Mouse (Mus musculus) E14TG2a.4 (cell line): ENCODE data around the gene Stox1.

ENCODE experiments used
- H3K27me3 ChIP-seq: 2 replicates; pipeline ENCODE4 v1.6.1; 2014; ENCODE audit warnings: low read length, control low read depth; ENCODE audit not compliant: insufficient read depth
- H3K36me3 ChIP-seq: 2 replicates; pipeline ENCODE4 v1.6.1; 2014; ENCODE audit warnings: low read length, control low read depth; ENCODE audit not compliant: insufficient read depth
- H3K4me1 ChIP-seq: replicated peaks from 2 replicates; pipeline ENCODE4 v1.6.1; 2014; ENCODE audit warnings: low read depth, low read length, control low read depth
- H3K4me3 ChIP-seq: replicated peaks from 2 replicates; pipeline ENCODE4 v1.5.1; 2014; ENCODE audit warnings: mild to moderate bottlenecking, low read length
- H3K9me3 ChIP-seq: 2 replicates; pipeline ENCODE4 v1.6.1; 2014; ENCODE audit warnings: low read length, control low read depth
- CTCF ChIP-seq: conservative IDR thresholded peaks from 2 replicates; pipeline ENCODE4 v1.5.1; 2014; ENCODE audit warnings: low read length
- NANOG ChIP-seq: IDR thresholded peaks from 2 replicates; pipeline ENCODE4 v1.6.1; 2014; ENCODE audit warnings: borderline replicate concordance, low read length, mixed read lengths
- POU5F1 ChIP-seq: IDR thresholded peaks from 2 replicates; pipeline ENCODE4 v1.6.1; 2014; ENCODE audit warnings: low read length, borderline replicate concordance

Gene Stox1

GRCm38 (mm10) chr10:62676196-62676595, 49.7 kb downstream of the Stox1 start:
- peaks cover 12% of the 10 kb centered on the region for H3K27me3 ChIP-seq
- no peaks in the 10 kb centered on the region for H3K36me3 ChIP-seq
- TF ChIP-seq POU5F1: no peak
- no peak for TF ChIP-seq CTCF
- no peak for TF ChIP-seq NANOG
- no peak overlapping the region for H3K4me3 ChIP-seq
- peaks cover 6% of the 10 kb centered on the region; the same call in 1 of the 2 replicates for H3K4me1 ChIP-seq
- H3K9me3 ChIP-seq: peaks cover 4% of the 10 kb centered on the region

- Histone ChIP-seq H3K9me3 (no peaks in the 10 kb centered on the region), H3K4me3 (no peak overlapping the region), H3K36me3 (no peaks in the 10 kb centered on the region), H3K27me3 (peaks cover 21% of the 10 kb centered on the region), H3K4me1 (peaks cover 9% of the 10 kb centered on the region; the same call in 1 of the 2 replicates)
- TF ChIP-seq CTCF: no peak
- no peak for TF ChIP-seq POU5F1
Measured at GRCm38 (mm10) chr10:62672359-62672758, 53.6 kb downstream of the Stox1 start.

- Histone ChIP-seq H3K9me3 (no peaks in the 10 kb centered on the region), H3K27me3 (peaks cover 34% of the 10 kb centered on the region), H3K4me1 (peaks cover 24% of the 10 kb centered on the region), H3K4me3 (no peak overlapping the region), H3K36me3 (no peaks in the 10 kb centered on the region)
- TF ChIP-seq NANOG: no peak
- no peak for TF ChIP-seq POU5F1
- TF ChIP-seq CTCF: no peak
Measured at GRCm38 (mm10) chr10:62669245-62669644, 56.7 kb downstream of the Stox1 start.

GRCm38 (mm10) chr10:62668463-62668862, 57.5 kb downstream of the Stox1 start:
- peaks cover 40% of the 10 kb centered on the region for H3K27me3 ChIP-seq
- TF ChIP-seq NANOG: no peak
- no peak for TF ChIP-seq POU5F1
- TF ChIP-seq CTCF: no peak
- peaks cover 31% of the 10 kb centered on the region for H3K4me1 ChIP-seq
- no peak overlapping the region for H3K4me3 ChIP-seq
- H3K9me3 ChIP-seq: no peaks in the 10 kb centered on the region
- H3K36me3 ChIP-seq: no peaks in the 10 kb centered on the region

- H3K9me3 ChIP-seq: no peaks in the 10 kb centered on the region
- peaks cover 32% of the 10 kb centered on the region for H3K4me1 ChIP-seq
- H3K36me3 ChIP-seq: no peaks in the 10 kb centered on the region
- no peak for TF ChIP-seq NANOG
- H3K4me3 ChIP-seq: no peak overlapping the region
- peaks cover 40% of the 10 kb centered on the region for H3K27me3 ChIP-seq
Measured at GRCm38 (mm10) chr10:62668043-62668442, 57.9 kb downstream of the Stox1 start.

GRCm38 (mm10) chr10:62664963-62665590, 60.9 kb downstream of the Stox1 start:
- TF ChIP-seq NANOG: no peak
- no peak for TF ChIP-seq CTCF
- no peak for TF ChIP-seq POU5F1
- H3K27me3 ChIP-seq: peaks cover 36% of the 10 kb centered on the region
- H3K36me3 ChIP-seq: no peaks in the 10 kb centered on the region
- peaks cover 49% of the 10 kb centered on the region for H3K4me1 ChIP-seq
- no peaks in the 10 kb centered on the region for H3K9me3 ChIP-seq
- H3K4me3 ChIP-seq: peak overlapping the region; percentile 60

GRCm38 (mm10) chr10:62664171-62664570, 61.8 kb downstream of the Stox1 start:
- H3K9me3 ChIP-seq: no peaks in the 10 kb centered on the region
- peaks cover 31% of the 10 kb centered on the region for H3K27me3 ChIP-seq
- peaks cover 53% of the 10 kb centered on the region for H3K4me1 ChIP-seq
- no peak for TF ChIP-seq NANOG
- TF ChIP-seq CTCF: no peak
- H3K36me3 ChIP-seq: no peaks in the 10 kb centered on the region
- H3K4me3 ChIP-seq: no peak overlapping the region

- H3K9me3 ChIP-seq: no peaks in the 10 kb centered on the region
- peaks cover 37% of the 10 kb centered on the region for H3K4me1 ChIP-seq
- H3K4me3 ChIP-seq: no peak overlapping the region
- H3K27me3 ChIP-seq: no peaks in the 10 kb centered on the region
- TF ChIP-seq CTCF (no peak), NANOG (no peak), POU5F1 (no peak)
- no peaks in the 10 kb centered on the region for H3K36me3 ChIP-seq
Measured at GRCm38 (mm10) chr10:62656711-62657110, 69.2 kb downstream of the Stox1 start.

GRCm38 (mm10) chr10:62651961-62652360, 74.0 kb downstream of the Stox1 start:
- Histone ChIP-seq H3K9me3 (no peaks in the 10 kb centered on the region), H3K4me1 (peaks cover 19% of the 10 kb centered on the region), H3K36me3 (peaks cover 10% of the 10 kb centered on the region), H3K4me3 (peak overlapping the region; percentile 99), H3K27me3 (no peaks in the 10 kb centered on the region)
- no peak for TF ChIP-seq NANOG
- TF ChIP-seq CTCF: no peak
- no peak for TF ChIP-seq POU5F1
